Mouse (Mus musculus) spleen, adult 2 months (tissue): Measurements from ENCODE around the gene B3galt4.

Source experiments
- CTCF ChIP-seq: fragments of 200-500 bp; IDR thresholded peaks from 2 replicates; pipeline ENCODE4 v1.5.1; 2011; ENCODE audit warnings: mild to moderate bottlenecking, inconsistent platforms; ENCODE audit not compliant: insufficient read depth, insufficient read length, insufficient replicate concordance; ENCODE audit errors: extremely low read depth
- POLR2A ChIP-seq: fragments of 200-500 bp; IDR thresholded peaks from 2 replicates; pipeline ENCODE4 v1.6.1; 2011; ENCODE audit warnings: low read depth, low read length, inconsistent platforms

DNA sequence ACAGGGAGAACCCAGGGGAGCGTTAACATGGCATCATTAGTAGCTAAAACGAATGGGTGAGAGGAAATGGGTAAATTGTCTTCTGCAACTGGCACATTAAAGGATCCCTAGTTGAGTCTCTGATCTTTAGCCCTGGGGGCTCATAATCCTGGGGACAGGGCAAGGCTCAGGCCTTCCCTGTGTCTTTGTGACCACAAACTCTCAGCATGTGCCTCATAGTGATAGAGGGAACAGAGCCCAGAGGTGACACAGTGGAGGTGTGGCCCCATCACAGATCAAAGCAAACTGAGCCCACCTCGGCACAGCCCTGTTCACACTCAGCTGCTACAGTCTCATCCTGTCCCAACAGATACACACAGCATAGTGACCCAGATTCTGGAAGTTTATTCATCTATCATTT, 44.4 kb upstream of the B3galt4 start:
- no peak for TF ChIP-seq POLR2A
- TF ChIP-seq CTCF: no peak
